In the genomic region with DNA sequence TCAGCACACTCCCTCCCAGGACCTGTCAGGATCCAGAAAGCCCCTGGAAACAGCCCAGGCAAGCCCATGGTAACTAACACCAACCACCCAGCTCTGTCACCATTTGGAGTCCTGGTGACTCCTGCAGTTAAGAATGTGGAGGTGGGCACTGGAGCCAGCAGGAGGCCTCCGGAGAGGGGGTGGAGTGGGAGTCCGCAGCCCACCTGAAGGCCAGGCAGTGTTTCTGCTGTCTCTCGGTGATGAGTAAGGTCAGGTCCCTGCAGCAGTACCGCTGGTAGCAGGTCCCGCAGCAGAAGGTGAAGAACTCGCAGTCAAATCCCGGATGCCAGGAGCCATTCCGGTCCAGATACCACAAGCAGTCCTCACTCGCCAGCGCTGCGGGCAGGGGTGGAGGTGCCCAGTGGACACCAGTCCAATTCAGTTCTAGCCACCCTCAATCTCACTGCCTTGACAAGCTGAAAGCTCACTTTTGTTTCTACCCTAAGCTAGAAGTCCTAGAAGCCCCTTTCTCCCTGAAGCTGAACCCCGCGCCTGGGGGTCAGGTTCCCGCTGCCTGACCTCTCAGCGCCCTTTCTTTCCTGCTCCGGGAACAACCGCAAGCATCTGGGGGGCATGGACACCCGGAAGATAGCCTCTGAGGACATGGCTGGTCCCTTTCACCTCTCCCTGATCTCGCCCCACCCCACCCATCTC, we compare ENCODE assay signal across 8 mouse cellular contexts. TPM values are rescaled to one million over a fixed set of nuclear protein-coding genes. Genes with fewer than 3 reads are reported as not detected.
DNase-seq lines count a peak whose midpoint lies in the region; ATAC-seq and TF ChIP-seq lines count a peak whose summit lies in the region.

No protein-coding gene starts in this region.

- H3K4me1 ChIP-seq in hindbrain, embryonic 15.5 days (replicated peaks), result peaks cover 40% of the 10 kb centered on the region
- H3K4me1 ChIP-seq in liver, embryonic 13.5 days (replicated peaks), result peaks cover 13% of the 10 kb centered on the region

- WGBS in hindbrain, embryonic 15.5 days, result 2% methylated on average over 19 of the region's 19 CpGs
- 6% methylated on average over 19 of the region's 19 CpGs for WGBS in liver, embryonic 13.5 days (ENCODE audit: insufficient replicate concordance)

- no peaks in the 10 kb centered on the region for H3K9me3 ChIP-seq in hindbrain, embryonic 15.5 days
- no peaks in the 10 kb centered on the region for H3K9me3 ChIP-seq in liver, embryonic 13.5 days (replicated peaks)

- H3K27me3 ChIP-seq in C2C12 (ENCODE audit: control insufficient read depth, insufficient read depth, insufficient read length), result no peaks in the 10 kb centered on the region
- H3K27me3 ChIP-seq in hindbrain, embryonic 15.5 days, result no peaks in the 10 kb centered on the region
- H3K27me3 ChIP-seq in liver, embryonic 13.5 days, result peaks cover 45% of the 10 kb centered on the region

- H3ac ChIP-seq in C2C12 (ENCODE audit: control insufficient read depth, insufficient read length, low read depth), result peak overlapping the region; percentile 72

- no peak for TF ChIP-seq CTCF in C2C12 (IDR thresholded peaks at IDR 0.05; ENCODE audit: control insufficient read depth, insufficient read depth, insufficient read length)

- peak; percentile 59 for DNase-seq in embryo, embryonic 10 days (ENCODE audit: low spot score)
- no peak for DNase-seq in embryo, embryonic 9.5 days (ENCODE audit: extremely low spot score)
- DNase-seq in embryo, embryonic 11 days, result peak; percentile 49
- DNase-seq in liver, embryonic 13.5 days, result no peak
- no peak for DNase-seq in layer of hippocampus, adult 9-10 months (ENCODE audit: low spot score)
- DNase-seq in thymus, postnatal 25 days, result no peak

- H3K9ac ChIP-seq in hindbrain, embryonic 15.5 days, result peak overlapping the region; percentile 90
- peak overlapping the region; percentile 54 for H3K9ac ChIP-seq in liver, embryonic 13.5 days

- no peaks in the 10 kb centered on the region for H3K36me3 ChIP-seq in C2C12 (ENCODE audit: control insufficient read depth, insufficient read depth)
- no peaks in the 10 kb centered on the region for H3K36me3 ChIP-seq in hindbrain, embryonic 15.5 days
- no peaks in the 10 kb centered on the region for H3K36me3 ChIP-seq in liver, embryonic 13.5 days

- peak overlapping the region; percentile 52 for H3K4me3 ChIP-seq in C2C12 (ENCODE audit: insufficient read depth, poor library complexity, severe bottlenecking)
- peak overlapping the region; percentile 82 for H3K4me3 ChIP-seq in hindbrain, embryonic 15.5 days
- H3K4me3 ChIP-seq in liver, embryonic 13.5 days (replicated peaks), result peak overlapping the region; percentile 55

- peaks cover 19% of the 10 kb centered on the region for H3K79me2 ChIP-seq in C2C12 (ENCODE audit: control insufficient read depth, insufficient read depth)

- H3K79me3 ChIP-seq in C2C12 (ENCODE audit: low read depth), result peaks cover 3% of the 10 kb centered on the region

- ATAC-seq in hindbrain, embryonic 15.5 days (ENCODE audit: low FRiP score, low read depth), result 0 out of 2 replicates have a peak, but pooled peaks have one; percentile 7
- no peak for ATAC-seq in liver, embryonic 13.5 days (ENCODE audit: low read depth)

- H3K27ac ChIP-seq in hindbrain, embryonic 15.5 days (replicated peaks), result peak overlapping the region; percentile 86
- H3K27ac ChIP-seq in liver, embryonic 13.5 days, result no peak overlapping the region

- peak overlapping the region; percentile 89 for H3K4me2 ChIP-seq in hindbrain, embryonic 15.5 days
- H3K4me2 ChIP-seq in liver, embryonic 13.5 days, result peak overlapping the region; percentile 74

TF ChIP-seq in C2C12, 6 proteins besides CTCF, POLR2A, EP300 and RAD21:
- no peak for TF ChIP-seq MYOG (IDR thresholded peaks at IDR 0.05; ENCODE audit: control insufficient read depth, extremely low read depth, insufficient read length)
- TF ChIP-seq USF1 (IDR thresholded peaks at IDR 0.05; ENCODE audit: low read depth), result no peak
- no peak for TF ChIP-seq CEBPB (IDR thresholded peaks at IDR 0.05; ENCODE audit: low read depth)
- TF ChIP-seq MYOD1 (IDR thresholded peaks at IDR 0.05; ENCODE audit: control insufficient read depth, insufficient read length, low read depth), result no peak
- no peak for TF ChIP-seq FOSL1 (IDR thresholded peaks at IDR 0.05; ENCODE audit: insufficient read depth, low read length, poor library complexity, severe bottlenecking)
- TF ChIP-seq MAX (IDR thresholded peaks at IDR 0.05), result no peak

RNA-seq across cellular contexts. Expression of gene Shisa4, which starts 0.7 kb away (rescaled TPM):
- 33.2 TPM for polyA plus RNA-seq in C2C12 (2012; fragmentation: generic; extraction: Trizol)
- 116 and 126 TPM in 2 replicates for polyA plus RNA-seq in hindbrain, embryonic 15.5 days (2015; fragmentation: Nextera tagmentation; extraction: Ambion mirVana)
- polyA plus RNA-seq in liver, embryonic 13.5 days (2015; fragmentation: Nextera tagmentation; extraction: Ambion mirVana), result 2.4 and 2.9 TPM in 2 replicates

RNA-seq across cellular contexts. Expression of gene Lmod1, which starts 49.7 kb away (rescaled TPM):
- polyA plus RNA-seq in C2C12 (2012; fragmentation: generic; extraction: Trizol), result 1.9 TPM
- 0.35 and 0.47 TPM in 2 replicates for polyA plus RNA-seq in hindbrain, embryonic 15.5 days (2015; fragmentation: Nextera tagmentation; extraction: Ambion mirVana)
- 0.09 and 0.10 TPM in 2 replicates for polyA plus RNA-seq in liver, embryonic 13.5 days (2015; fragmentation: Nextera tagmentation; extraction: Ambion mirVana)

RNA-seq across cellular contexts. Expression of gene Ipo9, which starts 56.0 kb away (rescaled TPM):
- 61.5 TPM for polyA plus RNA-seq in C2C12 (2012; fragmentation: generic; extraction: Trizol)
- polyA plus RNA-seq in hindbrain, embryonic 15.5 days (2015; fragmentation: Nextera tagmentation; extraction: Ambion mirVana), result 109 and 118 TPM in 2 replicates
- 30.9 and 36.6 TPM in 2 replicates for polyA plus RNA-seq in liver, embryonic 13.5 days (2015; fragmentation: Nextera tagmentation; extraction: Ambion mirVana)

Comparison
In these comparisons a context has a peak if more than half of its experiments do, and no peak if none do; other contexts are left out.
1. DNase-seq: peak in embryo, embryonic 10 days (single experiment) and embryo, embryonic 11 days (single experiment); none in embryo, embryonic 9.5 days (single experiment), liver, embryonic 13.5 days (single experiment), layer of hippocampus, adult 9-10 months (single experiment) and thymus, postnatal 25 days (single experiment).
2. Peak in every context shown above with its lines, with median percentiles within 50 percentile points of each other: H3K4me3 ChIP-seq.